In genomic region chr16:33966538-33967282, GRCm38 (mm10) we compare ENCODE assay signal across 8 mouse cellular contexts. TPM values are rescaled to one million over a fixed set of nuclear protein-coding genes. Genes with fewer than 3 reads are reported as not detected.
DNase-seq lines count a peak whose midpoint lies in the region; ATAC-seq lines count a peak whose summit lies in the region.

Umps (minus strand) TSS chr16:33967038.

- DNase-seq in adrenal gland, adult 2 months: peak; percentile 89
- peak; percentile 94 for DNase-seq in embryo, embryonic 11 days
- peak; percentile 71 to 76 for DNase-seq in gastrocnemius, postnatal 36 days
- peak; percentile 81 to 82 for DNase-seq in left cerebral cortex, postnatal 36 days (ENCODE audit: low spot score in 2 of 2)
- DNase-seq in midbrain, embryonic 10.5 days (ENCODE audit: low spot score): peak; percentile 91
- DNase-seq in right cerebral cortex, postnatal 36 days (ENCODE audit: low spot score in 2 of 2): peak; percentile 64 to 72
- peak; percentile 80 to 85 for DNase-seq in urinary bladder, postnatal 4 days (ENCODE audit: low spot score in 2 of 2)

- H3K4me2 ChIP-seq in intestine, embryonic 16.5 days (ENCODE audit: low read depth, low read length): peak within 1 kb of the TSS; percentile 85

- WGBS in intestine, embryonic 16.5 days: under 1% methylated on average over 44 of the region's 44 CpGs
- WGBS in midbrain, embryonic 10.5 days: 2% methylated on average over 44 of the region's 44 CpGs

- no peaks in the 10 kb centered on the region for H3K9me3 ChIP-seq in intestine, embryonic 16.5 days (ENCODE audit: control insufficient read depth, low read length)
- no peaks in the 10 kb centered on the region for H3K9me3 ChIP-seq in midbrain, embryonic 10.5 days (replicated peaks)

- 0 out of 2 replicates have a peak, but pooled peaks cover 3% of the 10 kb centered on the region for H3K36me3 ChIP-seq in intestine, embryonic 16.5 days (ENCODE audit: control insufficient read depth, insufficient read depth, low read length)
- peaks cover 33% of the 10 kb centered on the region for H3K36me3 ChIP-seq in midbrain, embryonic 10.5 days

- H3K9ac ChIP-seq in intestine, embryonic 16.5 days (ENCODE audit: low read depth, low read length): peak within 1 kb of the TSS; percentile 90

- intact Hi-C loops in gastrocnemius, postnatal 36 days (cut with DNase I): no loop called here
- intact Hi-C loops in left cerebral cortex, postnatal 36 days (cut with DNase I): no loop called here

- H3K4me1 ChIP-seq in intestine, embryonic 16.5 days (ENCODE audit: control insufficient read depth, insufficient read depth, low read length): peaks cover 7% of the 10 kb centered on the region
- peaks cover 23% of the 10 kb centered on the region for H3K4me1 ChIP-seq in midbrain, embryonic 10.5 days

- peak within 1 kb of the TSS; percentile 92 for H3K4me3 ChIP-seq in intestine, embryonic 16.5 days (ENCODE audit: low read length)
- H3K4me3 ChIP-seq in midbrain, embryonic 10.5 days: peak within 1 kb of the TSS; percentile 73

- peak; percentile 89 for ATAC-seq in intestine, embryonic 16.5 days

- no peaks in the 10 kb centered on the region for H3K27me3 ChIP-seq in intestine, embryonic 16.5 days (replicated peaks; ENCODE audit: control insufficient read depth, insufficient read depth, low read length)
- H3K27me3 ChIP-seq in midbrain, embryonic 10.5 days (ENCODE audit: low read depth, poor library complexity, severe bottlenecking): no peaks in the 10 kb centered on the region

- H3K27ac ChIP-seq in intestine, embryonic 16.5 days (ENCODE audit: low read length): peak within 1 kb of the TSS; percentile 68
- peak within 1 kb of the TSS; percentile 90 for H3K27ac ChIP-seq in midbrain, embryonic 10.5 days (replicated peaks)

RNA-seq across cellular contexts. Expression of gene Umps, which starts in this region (rescaled TPM):
- 10 to 100 TPM; 36.0 to 44.0 TPM for total RNA-seq in adrenal gland, adult 2 months (2021)
- 13.1 and 16.9 TPM in 2 replicates for polyA plus RNA-seq in adrenal gland, adult 2 months (2012; rRNA removed)
- total RNA-seq in gastrocnemius, postnatal 36 days (2021): 1 to 10 TPM; 4.9 to 5.6 TPM
- polyA plus RNA-seq in intestine, embryonic 16.5 days (2015; fragmentation: Nextera tagmentation; extraction: Ambion mirVana): 40.0 and 49.4 TPM in 2 replicates
- 10 to 100 TPM; 12.2 to 15.1 TPM for total RNA-seq in left cerebral cortex, postnatal 36 days (2021)
- polyA plus RNA-seq in midbrain, embryonic 10.5 days (2016; fragmentation: Nextera tagmentation; extraction: Ambion mirVana): 82.5 and 95.8 TPM in 2 replicates

Comparison
In these comparisons a context has a peak if more than half of its experiments do, and no peak if none do; other contexts are left out.
1. Peak in every context shown above with its lines: DNase-seq, ATAC-seq, H3K4me3 ChIP-seq and H3K27ac ChIP-seq.